Mouse (Mus musculus) ES-E14 (cell line): Measurements from ENCODE around the gene Osbpl2.

ENCODE experiments used
- CHD2 ChIP-seq: IDR thresholded peaks from 2 replicates; pipeline ENCODE4 v1.6.1; 2014; ENCODE audit warnings: mild to moderate bottlenecking, low read depth, low read length, inconsistent platforms
- HCFC1 ChIP-seq: IDR thresholded peaks from 2 replicates; pipeline ENCODE4 v1.6.1; 2012; ENCODE audit warnings: low read length, inconsistent platforms, borderline replicate concordance; ENCODE audit not compliant: insufficient read depth
- MAFK ChIP-seq: IDR thresholded peaks from 2 replicates; pipeline ENCODE4 v1.6.1; 2014; ENCODE audit warnings: mild to moderate bottlenecking, low read depth, low read length, inconsistent platforms; ENCODE audit not compliant: insufficient read depth
- ZC3H11A ChIP-seq: IDR thresholded peaks from 2 replicates; pipeline ENCODE4 v1.6.1; 2012; ENCODE audit warnings: low read depth, mild to moderate bottlenecking, inconsistent platforms, low read length, borderline replicate concordance
- ZNF384 ChIP-seq: IDR thresholded peaks from 2 replicates; pipeline ENCODE4 v1.6.1; 2012; ENCODE audit warnings: low read depth, low read length, inconsistent platforms

GRCm38 (mm10) chr2:180107081-180107480 lies 12.0 kb upstream of the Osbpl2 start:
- TF ChIP-seq CHD2 (no peak), MAFK (no peak), HCFC1 (no peak), ZC3H11A (no peak), ZNF384 (no peak)
